Mouse (Mus musculus) small intestine, adult 2 months (tissue): ENCODE measurements around the gene Ptpn11. TPM values are rescaled to one million over a fixed set of nuclear protein-coding genes. Genes with fewer than 3 reads are reported as not detected.
A peak's percentile ranks its signal among the peaks of the same experiment; 100 is the strongest.
"Not testable (repeated sequence)": the region's sequence is repeated elsewhere in the genome, so short reads cannot be mapped to it uniquely, and the experiment has no call there.

Source experiments
- H3K27ac ChIP-seq: fragments of 200-500 bp; 2 replicates; pipeline ENCODE4 v1.5.1; 2012; ENCODE audit warnings: low read depth, low read length, control low read depth, inconsistent platforms; ENCODE audit not compliant: insufficient read depth
- H3K27me3 ChIP-seq: fragments of 200-500 bp; 2 replicates; pipeline ENCODE4 v1.6.1; 2012; ENCODE audit warnings: mild to moderate bottlenecking, moderate library complexity, low read length, inconsistent platforms; ENCODE audit not compliant: control insufficient read depth, insufficient read depth
- H3K36me3 ChIP-seq: fragments of 200-500 bp; 2 replicates; pipeline ENCODE4 v1.6.1; 2012; ENCODE audit warnings: mild to moderate bottlenecking, low read length, control low read depth, inconsistent platforms; ENCODE audit not compliant: control insufficient read depth, insufficient read depth
- H3K4me1 ChIP-seq: fragments of 200-500 bp; 2 replicates; pipeline ENCODE4 v1.6.1; 2012; ENCODE audit warnings: low read length, inconsistent platforms, mixed read lengths; ENCODE audit not compliant: control insufficient read depth, insufficient read depth, insufficient read length
- H3K4me3 ChIP-seq: fragments of 200-500 bp; 2 replicates; pipeline ENCODE4 v1.5.1; 2012; ENCODE audit warnings: low read depth, mild to moderate bottlenecking, control low read depth, inconsistent platforms, low read length, moderate library complexity
- CTCF ChIP-seq: fragments of 200-500 bp; IDR thresholded peaks from 2 replicates; pipeline ENCODE4 v1.5.1; 2012; ENCODE audit warnings: low read depth, mild to moderate bottlenecking, control low read depth, inconsistent platforms, low read length, moderate library complexity, mixed read lengths; ENCODE audit not compliant: insufficient replicate concordance, insufficient read length; ENCODE audit errors: extremely low read depth
- POLR2A ChIP-seq: fragments of 200-500 bp; IDR thresholded peaks from 2 replicates; pipeline ENCODE4 v1.6.1; 2012; ENCODE audit warnings: low read depth, mild to moderate bottlenecking, control low read depth, inconsistent platforms, low read length, moderate library complexity
- WGBS: fragments of 180-500 bp; shearing (Covaris S2); methylation state at CpG from one replicate; pipeline ENCODE4 v1.1.7; 2018; 5-methylcytosine and 5-hydroxymethylcytosine counted together
- polyA plus RNA-seq: library from polyadenylated mRNA; depleted of rRNA; stranded (reverse); fragments of >200 nt; gene quantifications from 2 replicates; pipeline ENCODE4 v1.2.3, GENCODE M21; 2012

Gene Ptpn11
- polyA plus RNA-seq, 1 experiment = 14.2 TPM

- Histone ChIP-seq H3K4me3 (peak overlapping the region; percentile 94), H3K36me3 (peaks cover 4% of the 10 kb centered on the region; the same call in 1 of the 2 replicates), H3K4me1 (peaks cover 15% of the 10 kb centered on the region), H3K27ac (no peak overlapping the region), H3K27me3 (no peaks in the 10 kb centered on the region)
- TF ChIP-seq POLR2A (no peak), CTCF (no peak)
- WGBS = 12% methylated on average over 23 of the region's 23 CpGs
Measured at GRCm38 (mm10) chr5:121221328-121221850, 30.2 kb upstream of the Ptpn11 start.

GRCm38 (mm10) chr5:121220732-121221301, 29.6 kb upstream of the Ptpn11 start:
- Histone ChIP-seq H3K4me1 (peaks cover 10% of the 10 kb centered on the region), H3K36me3 (peaks cover 4% of the 10 kb centered on the region; the same call in 1 of the 2 replicates), H3K27ac (peak overlapping the region; percentile 80), H3K4me3 (peak overlapping the region; percentile 94), H3K27me3 (no peaks in the 10 kb centered on the region)
- 0 out of 2 replicates have a peak, but pooled peaks have one; percentile 17 for TF ChIP-seq POLR2A
- no peak for TF ChIP-seq CTCF
- WGBS = under 1% methylated on average over 31 of the region's 38 CpGs

- peak within 1 kb of the TSS; percentile 94 for H3K4me3 ChIP-seq
- peaks cover 4% of the 10 kb centered on the region; the same call in 1 of the 2 replicates for H3K36me3 ChIP-seq
- H3K27ac ChIP-seq = peak within 1 kb of the TSS; percentile 80
- peaks cover 7% of the 10 kb centered on the region for H3K4me1 ChIP-seq
- H3K27me3 ChIP-seq = no peaks in the 10 kb centered on the region
- under 1% methylated on average over 81 of the region's 90 CpGs for WGBS
- TF ChIP-seq POLR2A (peak; percentile 61; the same call in 1 of the 2 replicates), CTCF (no peak)
Measured at GRCm38 (mm10) chr5:121219980-121220731, 29.0 kb upstream of the Ptpn11 start, which contains the start of gene Hectd4. Gene Hectd4, plus strand, starts transcription at chr5:121220219.

GRCm38 (mm10) chr5:121219190-121219589, 28.0 kb upstream of the Ptpn11 start:
- Histone ChIP-seq H3K27ac (no peak overlapping the region), H3K4me3 (no peak overlapping the region), H3K27me3 (no peaks in the 10 kb centered on the region), H3K4me1 (peaks cover 7% of the 10 kb centered on the region), H3K36me3 (peaks cover 2% of the 10 kb centered on the region; the same call in 1 of the 2 replicates)
- TF ChIP-seq POLR2A (no peak), CTCF (no peak)
- 83% methylated on average over 1 of the region's 1 CpGs for WGBS

GRCm38 (mm10) chr5:121217313-121217634, 26.1 kb upstream of the Ptpn11 start:
- Histone ChIP-seq H3K27me3 (no peaks in the 10 kb centered on the region), H3K36me3 (peaks cover 4% of the 10 kb centered on the region), H3K4me1 (peaks cover 7% of the 10 kb centered on the region), H3K4me3 (no peak overlapping the region), H3K27ac (no peak overlapping the region)
- TF ChIP-seq CTCF = no peak
- TF ChIP-seq POLR2A = no peak
- WGBS = 87% methylated on average over 2 of the region's 2 CpGs

GRCm38 (mm10) chr5:121216584-121217312, 25.6 kb upstream of the Ptpn11 start:
- 94% methylated on average over 9 of the region's 9 CpGs for WGBS
- not testable (repeated sequence) for H3K27ac ChIP-seq, H3K4me1 ChIP-seq, H3K36me3 ChIP-seq, H3K4me3 ChIP-seq, H3K27me3 ChIP-seq

- Histone ChIP-seq H3K27ac (no peak overlapping the region), H3K27me3 (no peaks in the 10 kb centered on the region), H3K36me3 (peaks cover 16% of the 10 kb centered on the region), H3K4me1 (peaks cover 3% of the 10 kb centered on the region; the same call in 1 of the 2 replicates), H3K4me3 (no peak overlapping the region)
- no peak for TF ChIP-seq POLR2A
- TF ChIP-seq CTCF = no peak
- WGBS = 58% methylated on average over 12 of the region's 12 CpGs
Measured at GRCm38 (mm10) chr5:121216126-121216446, 24.9 kb upstream of the Ptpn11 start.
